Mouse (Mus musculus) cerebellum, adult 9-11 months (tissue): ENCODE data around the gene Npas3.

ENCODE experiments used
- DNase-seq: peaks from one replicate; pipeline ENCODE4 v3.0.0; 2022

Gene Npas3

DNA sequence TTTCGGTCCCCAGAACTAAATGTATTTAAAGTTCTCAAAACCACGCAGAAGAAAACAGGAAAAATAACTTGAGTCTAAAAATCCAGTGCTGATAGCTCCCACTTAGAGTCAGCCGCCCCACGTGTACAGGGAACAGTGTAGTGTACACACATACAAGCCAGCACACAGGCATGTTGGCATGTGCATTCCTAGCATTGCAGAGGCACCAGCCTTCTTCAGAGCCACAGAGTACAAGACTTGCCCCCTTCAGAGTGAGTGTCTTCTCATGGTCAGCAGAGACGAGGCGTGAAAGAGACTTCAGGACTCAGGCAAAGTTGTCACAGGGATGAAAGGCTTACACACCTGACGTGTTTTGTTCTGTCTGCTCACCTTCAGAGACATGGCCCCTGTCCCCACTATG is 565.8 kb downstream of the Npas3 start:
- DNase-seq = no peak

DNA sequence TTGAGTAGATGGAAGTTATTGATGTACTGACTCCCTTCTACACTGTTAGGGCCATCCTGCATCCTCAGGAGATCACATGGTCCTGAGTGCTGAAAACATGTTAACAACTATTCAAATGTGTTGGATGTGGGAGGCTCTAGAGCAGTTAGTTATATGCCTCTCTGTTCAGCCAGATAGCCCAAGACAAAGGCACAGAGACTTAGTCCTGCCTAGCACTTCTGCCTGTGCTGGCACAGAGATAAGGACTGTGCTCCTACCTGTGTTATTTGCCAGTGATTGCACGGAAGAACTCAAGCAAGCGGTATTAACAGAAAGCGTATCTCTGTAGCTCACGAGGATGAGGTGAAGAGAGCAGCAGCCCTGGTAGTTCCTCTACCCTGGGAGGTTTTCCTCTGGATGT is 571.5 kb downstream of the Npas3 start:
- DNase-seq = no peak

DNA sequence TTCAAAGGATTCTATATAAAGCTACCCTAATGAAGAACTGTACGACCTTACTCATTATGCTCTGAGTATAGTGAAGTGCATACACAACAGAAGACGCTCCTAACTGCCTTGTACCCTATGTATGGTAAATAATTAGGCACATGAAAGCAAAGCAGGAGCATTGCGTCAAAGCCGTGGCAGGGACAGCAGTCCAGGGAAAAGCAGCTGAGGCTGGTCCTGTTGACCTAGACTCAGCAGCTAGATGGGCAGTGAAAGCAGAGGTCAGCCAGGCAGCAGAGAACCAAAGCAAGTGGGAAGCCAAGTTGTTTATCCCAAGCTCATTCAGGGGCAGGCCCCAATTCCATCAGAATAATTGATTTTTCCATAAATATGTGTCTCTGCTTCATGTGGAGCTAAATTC is 574.4 kb downstream of the Npas3 start:
- no peak for DNase-seq

DNA sequence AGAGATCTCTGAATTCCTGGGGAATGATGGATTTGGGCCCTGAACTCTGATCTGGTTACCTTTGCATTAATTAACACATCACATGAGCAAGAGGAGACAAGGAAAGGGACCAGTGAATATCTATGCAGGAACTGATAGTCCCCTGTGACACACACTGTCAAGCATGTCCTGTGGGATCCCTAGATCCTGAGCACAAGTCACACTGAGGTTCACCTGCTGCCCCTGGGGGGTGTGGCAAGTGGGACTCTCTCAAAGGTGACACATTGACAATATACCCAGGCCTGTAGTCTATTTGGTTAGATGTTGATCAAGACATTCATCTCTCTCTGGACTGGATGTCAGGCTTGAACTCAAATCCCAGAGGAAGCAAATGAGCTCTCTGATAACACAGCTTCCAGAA is 576.8 kb downstream of the Npas3 start:
- DNase-seq = no peak

DNA sequence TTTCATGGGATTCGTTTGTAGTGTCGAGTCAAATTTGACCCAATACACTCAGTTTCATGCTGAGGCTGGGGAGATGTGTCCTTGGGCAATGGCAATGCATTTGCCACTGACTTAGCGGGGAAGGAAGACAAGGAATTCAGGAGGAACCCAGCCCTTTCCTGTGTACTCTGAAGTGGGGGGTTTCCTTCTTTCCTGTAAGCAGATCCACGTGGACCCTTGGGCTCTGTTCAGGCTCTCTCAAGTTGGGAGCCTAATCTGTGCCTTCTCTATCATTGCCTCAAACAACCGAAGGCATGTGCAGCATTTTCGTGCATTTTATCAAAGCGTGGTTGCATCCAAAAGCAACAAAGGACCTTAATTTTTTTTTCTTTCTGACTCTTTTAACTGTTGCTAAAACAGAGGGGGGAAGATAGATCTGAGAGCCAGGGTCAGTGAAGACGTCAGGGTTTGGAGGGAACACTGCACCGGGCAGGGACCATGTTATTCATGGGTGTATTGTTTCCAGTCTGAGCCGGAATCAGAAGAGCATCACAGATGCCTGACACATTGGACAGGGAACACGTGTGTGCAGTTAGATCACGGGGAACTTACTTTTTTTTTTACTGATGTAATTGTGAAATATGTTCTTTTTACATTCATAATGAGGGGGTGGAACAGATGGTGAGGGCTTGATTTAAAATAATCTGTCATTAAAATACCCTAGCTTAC is 577.6 kb downstream of the Npas3 start:
- no peak for DNase-seq

DNA sequence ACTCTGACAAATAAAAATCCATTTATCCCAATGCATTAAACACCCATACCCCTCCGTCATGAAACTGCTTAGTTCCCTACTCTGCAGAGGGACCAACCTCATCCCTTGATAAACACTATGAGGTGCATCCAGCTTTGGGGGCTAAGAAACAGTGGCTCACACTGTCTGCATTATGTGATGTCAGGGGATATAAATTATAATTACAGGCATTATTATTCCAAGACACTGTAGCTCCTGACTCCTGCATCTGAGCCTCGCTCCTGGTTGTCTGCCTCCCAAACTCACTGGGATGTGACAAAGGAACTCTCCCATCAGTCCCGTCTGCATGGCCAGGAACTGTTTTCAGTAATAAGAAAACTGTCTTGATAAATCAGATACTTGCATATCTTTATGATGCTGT is 578.3 kb downstream of the Npas3 start:
- DNase-seq = no peak

DNA sequence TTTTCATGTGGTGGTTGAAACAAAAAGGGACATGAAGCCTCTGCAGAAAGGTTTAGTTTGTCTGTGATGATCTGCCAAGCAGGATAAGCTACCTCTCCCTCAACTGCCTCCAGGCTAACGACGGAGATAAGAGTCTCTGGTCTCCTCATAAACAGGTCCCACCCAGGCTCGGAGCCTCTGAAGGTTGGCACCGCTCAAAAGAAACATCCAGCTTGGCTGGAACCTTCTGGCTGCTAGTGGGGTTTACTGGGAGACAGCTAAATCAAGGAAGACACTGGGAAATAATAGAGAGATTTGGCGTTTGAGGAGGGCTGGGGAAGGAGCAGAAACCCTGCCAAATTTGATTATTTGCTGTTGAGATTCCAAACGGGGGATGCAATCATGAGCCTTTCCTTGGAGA is 584.1 kb downstream of the Npas3 start:
- DNase-seq = no peak

DNA sequence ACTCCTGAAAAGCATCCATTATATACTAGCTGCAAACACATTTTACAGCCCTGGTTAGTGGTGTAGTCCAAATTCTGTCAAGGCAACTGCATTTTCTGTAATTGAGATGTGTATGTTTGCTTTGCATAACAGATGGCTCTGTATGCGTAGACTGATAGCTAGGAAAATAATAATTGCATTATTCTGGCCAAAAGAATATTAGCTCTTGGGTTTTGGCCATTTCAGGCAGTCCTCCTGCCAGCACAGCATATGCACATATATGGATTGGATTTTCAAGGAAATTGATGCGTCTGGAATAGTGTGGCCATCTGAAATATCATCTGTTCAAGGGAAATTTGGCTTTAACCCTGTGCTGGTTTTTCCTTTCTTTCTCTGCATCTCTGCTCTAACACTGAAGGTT is 584.9 kb downstream of the Npas3 start:
- DNase-seq = no peak

DNA sequence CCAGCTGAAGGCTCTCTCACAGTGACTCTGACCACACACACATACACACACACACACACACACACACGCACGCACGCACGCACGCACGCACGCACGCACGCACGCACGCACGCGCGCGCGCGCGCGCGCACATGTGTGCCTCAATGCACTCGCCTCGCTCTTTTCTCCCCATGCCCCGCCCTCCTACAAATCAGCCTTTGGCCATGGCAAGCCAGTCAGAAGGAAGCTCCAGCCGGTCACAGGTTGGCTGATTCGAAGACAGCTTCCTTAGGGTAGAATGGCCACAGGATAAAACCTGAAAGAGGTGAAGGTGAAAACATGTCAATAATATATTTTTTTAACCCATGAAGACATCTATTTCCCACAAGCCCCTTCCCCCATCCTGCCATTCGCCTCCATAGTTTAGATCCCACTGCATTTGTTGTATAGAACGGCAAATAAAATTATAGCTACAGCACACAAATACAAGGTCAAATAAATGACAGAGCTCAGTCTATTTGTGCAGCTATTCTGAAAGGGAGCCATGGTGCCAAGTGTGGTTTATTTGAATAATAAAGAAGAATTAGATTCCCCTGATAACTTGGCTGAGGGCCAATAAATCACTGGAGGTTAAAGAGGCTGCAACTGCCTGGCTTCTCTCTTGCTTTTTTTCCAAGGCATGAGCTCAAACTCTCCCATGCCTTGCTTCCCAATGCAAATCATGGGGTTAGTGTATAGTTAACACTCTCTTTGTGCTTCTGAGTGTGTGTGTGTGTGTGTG is 587.7 kb downstream of the Npas3 start:
- no peak for DNase-seq

DNA sequence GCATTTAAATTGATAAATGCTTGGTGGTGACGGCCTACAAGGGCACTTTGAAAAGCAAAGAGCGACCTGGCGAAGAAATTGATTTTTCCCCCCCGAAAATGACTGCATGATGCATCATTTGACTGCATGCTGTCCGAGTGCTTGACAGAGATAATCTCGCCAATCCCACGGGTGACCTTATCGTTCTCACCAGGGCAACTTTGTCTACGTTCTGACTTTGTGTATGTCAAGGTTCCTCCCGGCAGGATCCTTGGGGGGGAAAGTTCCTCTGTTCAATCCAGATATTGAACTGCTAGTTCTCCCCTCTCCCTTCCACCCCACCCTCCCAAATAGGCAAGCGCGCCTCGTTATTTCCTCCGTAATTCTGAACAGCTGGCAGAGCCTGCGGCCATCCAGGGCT is 588.9 kb downstream of the Npas3 start:
- DNase-seq = no peak

DNA sequence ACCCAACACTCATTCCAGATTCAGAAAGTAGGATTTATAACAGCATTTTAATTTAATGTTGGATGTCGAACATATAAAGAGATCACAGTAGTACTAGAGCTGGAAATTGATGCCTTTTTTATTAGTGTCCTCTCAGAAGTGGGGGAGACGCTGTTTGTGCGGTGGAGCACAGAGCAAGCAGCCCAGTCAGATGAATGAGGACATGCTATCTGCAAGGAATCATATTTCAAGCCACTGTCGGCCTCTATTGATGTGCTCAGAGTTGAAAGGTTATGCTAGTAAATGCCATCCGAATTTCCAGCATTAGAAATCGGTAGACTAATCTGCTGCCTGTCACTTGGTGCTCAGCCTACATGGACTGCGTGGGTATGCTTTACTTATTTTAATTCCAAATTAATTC is 590.1 kb downstream of the Npas3 start:
- no peak for DNase-seq

DNA sequence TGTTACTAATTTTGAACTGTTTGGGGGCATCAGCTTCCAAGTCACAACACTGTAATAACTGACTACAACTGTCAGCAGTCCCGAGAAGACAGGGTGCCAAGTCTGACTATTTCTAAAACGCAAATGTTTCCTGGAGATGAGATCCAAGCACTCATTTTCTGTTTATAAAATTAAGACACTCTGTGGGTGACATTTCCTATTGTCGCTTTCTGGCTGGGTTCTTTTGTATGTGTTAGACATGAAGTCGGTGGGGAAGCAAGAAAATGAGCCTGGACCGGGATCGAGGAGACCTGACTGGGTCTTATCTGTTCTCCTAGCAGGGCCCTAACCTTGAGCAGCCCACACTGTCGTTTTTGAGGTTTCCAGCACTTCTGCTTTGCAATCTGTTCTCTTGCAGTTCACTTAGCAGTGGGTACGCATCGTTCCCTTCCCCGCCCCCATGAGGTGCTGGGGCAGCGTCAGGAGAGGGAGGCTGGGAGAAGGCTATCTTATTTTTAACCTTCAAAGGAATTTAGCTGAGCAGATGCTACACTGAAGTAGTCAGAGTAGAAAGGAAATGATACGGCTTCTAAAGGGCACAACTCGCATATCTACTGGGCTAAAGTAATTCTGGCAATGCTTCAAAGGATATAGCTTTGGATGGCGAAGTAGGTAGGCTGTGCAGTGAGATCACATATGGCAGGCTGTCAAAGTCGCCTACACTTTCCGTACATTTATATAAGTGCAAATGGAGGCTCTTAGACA is 593.6 kb downstream of the Npas3 start:
- DNase-seq = no peak

DNA sequence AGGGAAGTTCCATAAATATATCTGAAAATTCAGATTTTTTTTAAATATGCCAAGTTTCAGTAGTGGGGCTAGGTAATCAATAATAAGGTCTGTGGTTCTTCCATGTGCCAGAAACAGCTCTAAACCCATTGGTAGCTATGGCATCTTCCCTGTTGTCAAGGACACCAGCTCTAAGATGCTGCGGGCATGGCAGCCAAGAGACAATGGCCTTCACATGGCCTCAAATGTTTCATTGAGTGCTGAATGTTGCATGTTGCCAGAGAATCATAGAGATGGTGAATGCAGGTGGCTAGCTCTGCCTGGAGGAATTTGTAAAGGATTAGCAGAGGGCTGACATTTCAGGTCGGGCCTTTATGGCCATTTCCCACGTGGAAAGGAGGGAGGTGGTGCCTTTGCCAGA is 595.1 kb downstream of the Npas3 start:
- DNase-seq = no peak

DNA sequence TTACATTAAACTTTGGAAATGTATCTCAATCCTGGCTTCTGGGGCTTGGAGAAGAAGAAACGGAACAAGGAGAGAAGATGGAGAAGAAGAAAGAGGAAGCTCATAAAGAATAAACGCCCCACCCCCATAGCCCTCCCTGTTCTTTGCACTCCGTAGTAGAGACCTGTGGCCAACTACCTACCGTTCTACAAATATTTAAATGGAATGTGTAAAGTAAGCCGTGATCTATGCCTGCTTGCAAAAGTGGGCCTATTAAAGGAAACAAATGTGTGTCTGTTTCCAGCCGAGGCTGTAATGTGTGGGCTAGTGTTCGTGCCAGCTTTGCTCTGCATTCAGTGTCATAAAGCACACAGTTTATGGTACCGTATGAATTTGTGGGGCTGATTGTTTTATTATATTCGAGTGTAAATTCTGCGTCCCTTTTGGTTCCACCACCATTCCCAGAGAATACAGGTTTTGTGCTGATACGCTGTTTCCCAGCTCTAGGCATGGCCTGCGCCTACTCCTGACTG is 597.7 kb downstream of the Npas3 start:
- DNase-seq = no peak

DNA sequence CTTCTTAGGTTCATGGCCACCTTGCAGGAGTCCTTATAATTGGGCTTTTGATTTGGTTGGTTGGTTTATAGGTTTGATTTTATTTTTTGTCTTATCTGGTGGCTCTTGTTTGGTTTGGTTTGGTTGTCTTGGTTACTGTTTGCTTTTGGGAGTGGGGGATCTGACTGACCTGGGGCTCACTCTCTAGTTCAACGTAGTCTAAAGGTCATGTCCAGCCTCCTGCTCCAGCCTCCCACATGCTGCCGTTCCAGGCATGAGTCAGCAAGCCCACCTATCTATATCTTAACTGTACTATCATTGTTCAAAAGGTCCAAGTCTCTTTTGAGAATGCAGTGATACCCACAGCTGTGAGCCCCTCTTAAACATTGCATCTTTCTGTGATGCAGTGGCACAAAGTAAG is 600.8 kb downstream of the Npas3 start:
- no peak for DNase-seq

DNA sequence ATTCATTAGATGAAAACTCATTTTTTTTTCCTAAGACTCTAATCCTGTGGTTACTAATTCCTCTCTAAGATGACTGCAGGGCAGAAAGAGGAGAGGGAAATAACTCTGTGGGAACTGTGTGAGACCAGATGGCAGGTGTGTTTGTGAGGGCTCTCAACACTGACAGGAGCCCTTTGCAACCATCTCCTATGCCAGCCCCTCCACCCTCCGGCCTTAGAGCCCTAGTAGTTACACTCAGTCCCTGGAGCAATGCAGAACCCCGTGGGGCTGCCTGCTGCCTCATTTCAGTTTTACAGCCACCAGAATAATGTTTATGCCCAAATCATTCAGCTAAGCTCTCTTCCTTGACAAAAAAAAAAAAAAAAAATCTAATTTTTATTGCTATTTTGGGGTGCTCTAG is 604.0 kb downstream of the Npas3 start:
- DNase-seq = no peak

DNA sequence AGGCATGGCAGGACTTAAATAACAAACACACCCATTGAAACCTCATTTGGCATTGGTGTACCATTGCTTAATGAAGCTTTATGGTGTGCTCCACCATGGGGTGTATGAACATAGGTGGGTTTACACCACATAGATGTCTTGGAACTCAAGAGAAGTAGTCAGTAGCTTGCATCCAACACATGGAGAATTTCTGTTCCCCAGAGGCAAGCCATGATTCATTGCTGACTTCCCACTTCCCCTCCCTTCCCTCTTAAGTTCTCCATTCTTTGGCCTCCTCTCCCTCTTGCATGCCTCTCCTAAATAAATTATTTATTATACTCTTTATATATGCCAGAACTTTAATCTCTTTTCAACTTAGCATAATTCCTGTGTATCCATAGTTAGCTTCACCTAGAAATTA is 611.7 kb downstream of the Npas3 start:
- DNase-seq = no peak

DNA sequence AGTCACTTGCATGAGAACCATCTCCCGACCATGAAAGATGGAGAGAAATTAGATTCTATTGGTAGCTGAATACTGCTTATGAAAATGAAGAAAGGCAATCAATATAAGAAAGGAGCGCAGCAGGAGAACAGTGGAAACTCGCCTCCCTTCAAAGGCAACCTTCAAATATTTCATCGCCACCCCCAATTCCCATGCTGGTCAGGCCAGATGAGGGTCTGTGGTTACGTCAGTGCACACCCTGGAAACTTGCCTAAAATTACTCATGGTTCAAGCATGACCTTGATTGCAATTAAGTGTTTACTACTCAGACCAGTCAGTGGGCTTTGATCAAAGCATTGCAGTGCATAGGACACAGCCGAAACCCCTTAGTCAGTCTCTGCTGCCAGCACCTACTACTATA is 613.8 kb downstream of the Npas3 start:
- DNase-seq = no peak

DNA sequence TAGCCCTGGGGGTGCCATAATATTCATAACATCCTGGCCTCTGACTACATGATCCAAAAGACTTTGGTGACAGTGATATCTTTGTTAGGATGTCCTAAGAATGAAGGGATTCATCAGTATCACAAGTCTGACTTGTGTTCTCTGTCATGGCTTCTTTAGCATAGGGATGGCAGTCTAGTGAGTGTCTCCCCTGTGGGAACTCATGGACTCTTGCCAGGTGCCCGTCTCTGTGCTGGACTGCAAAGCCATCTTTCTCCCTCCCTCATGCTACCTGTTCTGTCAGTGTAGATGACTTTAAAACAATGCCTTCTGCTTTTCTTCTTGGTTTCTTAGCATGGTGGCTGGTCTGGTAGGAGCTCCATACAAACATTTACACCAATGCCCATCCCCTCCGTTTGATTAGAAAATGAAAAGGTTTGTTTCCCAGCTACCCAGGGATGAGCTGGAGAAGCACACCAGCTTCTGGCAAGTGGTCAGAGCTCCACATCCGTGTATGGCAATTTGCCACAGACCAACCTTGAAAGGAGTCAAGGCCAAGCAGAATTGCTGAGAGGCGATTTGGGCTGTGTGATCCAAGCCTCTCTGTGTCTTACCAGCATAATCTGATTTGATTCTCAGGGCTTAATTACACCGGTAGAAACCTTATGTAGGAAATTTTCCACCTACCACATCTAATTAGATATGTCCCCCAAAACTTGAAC is 616.1 kb downstream of the Npas3 start:
- DNase-seq = no peak

DNA sequence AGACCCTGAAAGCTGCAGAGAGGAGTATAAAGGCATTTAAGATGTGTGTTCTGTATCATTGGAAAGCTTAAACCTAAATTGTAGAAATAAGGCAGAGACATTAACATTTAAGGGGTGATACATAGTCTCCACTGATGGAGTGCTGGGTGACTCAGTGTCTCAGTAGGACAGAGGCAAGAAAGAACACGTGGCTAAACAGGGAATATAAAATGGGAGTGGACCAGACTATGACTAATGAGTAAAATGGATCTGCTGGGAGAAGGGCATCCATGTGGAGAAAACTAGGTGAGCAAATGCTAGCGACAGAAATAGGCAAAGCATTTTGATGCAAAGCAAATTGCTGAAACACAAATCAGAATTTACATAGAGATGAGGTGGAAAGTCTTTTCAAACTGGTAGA is 617.2 kb downstream of the Npas3 start:
- DNase-seq = no peak

DNA sequence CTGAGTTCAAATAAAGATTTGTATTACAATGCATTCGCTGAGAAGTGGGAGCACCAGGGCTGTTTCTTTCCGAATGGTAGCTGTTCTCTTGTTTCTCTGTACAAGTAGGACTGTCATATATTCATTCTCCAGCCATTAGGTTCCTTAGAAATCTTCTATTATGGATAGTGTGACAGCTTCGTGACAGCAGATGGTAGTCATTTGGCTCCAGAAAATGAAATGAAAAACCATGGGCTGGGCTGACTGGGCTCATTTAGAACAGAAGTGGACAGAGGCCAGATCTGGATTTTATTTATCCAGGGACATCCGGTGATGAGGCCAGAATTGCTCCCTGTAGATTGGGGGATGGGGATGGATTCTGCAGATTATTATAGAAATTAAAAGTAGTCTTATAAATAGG is 621.5 kb downstream of the Npas3 start:
- DNase-seq = no peak

DNA sequence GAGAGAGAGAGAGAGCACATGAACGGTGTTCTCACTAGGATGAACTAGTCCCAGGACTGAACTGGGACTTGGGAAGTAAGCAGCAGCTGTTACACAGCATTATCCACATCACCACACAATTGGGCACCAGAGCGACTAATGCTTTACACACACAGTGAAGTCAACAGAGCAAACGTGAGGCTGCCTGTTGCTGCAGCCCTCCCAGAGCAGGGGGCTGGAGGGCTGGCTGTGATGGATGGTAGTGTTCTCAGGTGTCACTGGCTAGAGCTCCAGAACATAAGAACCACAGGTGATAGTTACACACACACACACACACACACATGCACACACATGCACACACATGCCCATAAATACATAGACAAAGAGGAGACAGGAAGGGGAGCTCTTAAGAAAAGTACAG is 626.7 kb downstream of the Npas3 start:
- no peak for DNase-seq

DNA sequence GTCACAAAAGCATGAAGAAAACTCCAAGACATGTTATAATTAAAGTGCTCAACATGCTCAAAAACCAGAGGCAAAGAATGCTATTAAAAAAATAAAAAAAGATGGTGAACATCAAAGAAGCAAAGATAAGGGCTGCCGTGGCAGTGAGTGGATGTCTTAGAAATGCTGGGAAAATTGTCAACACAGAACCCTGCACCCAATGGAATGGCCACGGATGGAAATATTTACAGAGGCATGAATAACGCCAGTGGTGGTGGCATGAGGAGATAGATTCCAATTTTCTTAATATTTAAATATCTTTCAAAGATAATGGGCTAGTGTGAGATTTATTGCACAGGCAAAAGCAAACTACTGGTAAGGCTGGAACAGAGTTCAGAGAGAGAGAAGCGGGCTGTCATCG is 628.2 kb downstream of the Npas3 start:
- DNase-seq = no peak
